Mouse (Mus musculus) brain, embryonic 18.5 days (tissue): ENCODE measurements around the gene Cxcr6.

Experiments used
- DNase-seq: peaks from one replicate; pipeline ENCODE4 v3.0.0-alpha.2; 2012; ENCODE audit warnings: low read depth, low spot score

The Cxcr6 gene

DNA sequence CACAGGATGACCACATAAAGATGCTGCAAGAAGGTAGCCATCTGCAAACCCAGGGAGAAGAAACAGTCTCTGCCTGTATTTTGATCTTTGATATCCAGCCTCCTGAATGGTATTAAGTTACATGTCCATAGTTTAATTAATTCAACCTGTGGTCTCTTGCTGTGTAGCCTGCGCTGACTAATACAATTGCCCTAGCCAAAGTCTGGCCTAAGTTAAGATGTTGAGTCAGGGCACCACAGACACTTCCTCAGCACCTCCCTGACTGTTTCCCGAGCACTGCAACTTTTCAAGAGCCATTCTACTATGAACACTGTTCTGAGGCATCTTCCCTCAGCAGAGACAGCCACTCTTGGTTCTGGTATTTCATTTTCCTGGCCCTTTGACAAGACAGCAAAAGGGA lies 12.3 kb downstream of the Cxcr6 start:
- DNase-seq, result no peak

DNA sequence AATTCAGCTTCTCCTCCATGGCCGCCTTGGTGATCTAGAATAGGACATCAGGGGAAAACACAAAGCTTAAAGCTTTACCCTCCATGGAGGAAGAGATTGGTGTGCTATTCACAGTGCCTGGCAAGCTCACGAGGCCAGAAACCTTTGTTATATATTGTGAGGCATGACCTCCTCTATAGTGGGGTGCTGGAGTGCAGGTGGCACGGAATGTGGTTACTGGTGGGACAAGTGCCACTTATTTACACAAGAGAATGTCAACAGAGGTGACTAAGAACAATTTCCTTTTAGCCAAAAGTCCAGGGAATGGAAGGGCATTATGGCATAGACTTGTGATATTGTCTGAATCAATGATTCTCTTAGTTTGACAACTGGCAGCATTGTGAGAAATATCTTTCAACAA lies 20.4 kb downstream of the Cxcr6 start:
- DNase-seq, result no peak

DNA sequence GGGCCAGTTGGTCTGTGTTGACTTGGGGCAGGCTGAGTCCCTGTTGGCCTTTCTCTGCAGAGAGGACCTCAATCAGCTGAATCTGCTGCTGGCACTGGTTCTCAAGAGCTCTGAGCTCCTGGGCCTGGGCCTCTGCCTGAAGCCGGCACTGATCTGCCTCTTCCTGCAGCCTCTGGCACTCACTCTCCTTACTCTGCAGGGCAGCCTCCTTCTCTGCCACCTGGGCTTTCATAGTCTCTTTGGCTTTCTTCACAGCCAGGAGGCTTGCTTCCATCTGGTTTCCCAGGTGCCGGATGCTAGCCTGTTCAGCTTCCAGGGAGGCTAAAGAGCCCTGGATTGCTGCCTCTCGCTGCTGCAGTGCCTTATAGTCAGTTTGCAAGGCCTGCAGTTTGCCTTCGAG lies 22.6 kb downstream of the Cxcr6 start:
- no peak for DNase-seq

DNA sequence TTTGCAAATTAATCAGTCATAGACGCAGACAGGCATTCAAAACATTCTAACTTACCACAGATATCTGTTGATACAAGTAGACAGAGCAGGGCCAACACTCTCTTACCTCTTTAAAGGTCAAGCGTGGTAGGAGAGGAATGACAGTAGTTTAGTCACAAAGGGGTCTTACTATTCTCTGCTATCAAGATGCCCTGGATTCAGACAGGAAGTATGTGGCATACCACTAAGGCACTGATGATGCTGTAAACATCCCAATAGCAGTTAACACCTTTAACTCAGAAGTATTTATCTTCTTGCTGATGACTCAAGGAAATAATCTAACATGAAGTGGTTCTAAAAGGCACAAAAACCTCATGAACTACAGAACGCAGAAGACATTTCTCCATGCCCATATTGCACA lies 29.6 kb downstream of the Cxcr6 start:
- no peak for DNase-seq

DNA sequence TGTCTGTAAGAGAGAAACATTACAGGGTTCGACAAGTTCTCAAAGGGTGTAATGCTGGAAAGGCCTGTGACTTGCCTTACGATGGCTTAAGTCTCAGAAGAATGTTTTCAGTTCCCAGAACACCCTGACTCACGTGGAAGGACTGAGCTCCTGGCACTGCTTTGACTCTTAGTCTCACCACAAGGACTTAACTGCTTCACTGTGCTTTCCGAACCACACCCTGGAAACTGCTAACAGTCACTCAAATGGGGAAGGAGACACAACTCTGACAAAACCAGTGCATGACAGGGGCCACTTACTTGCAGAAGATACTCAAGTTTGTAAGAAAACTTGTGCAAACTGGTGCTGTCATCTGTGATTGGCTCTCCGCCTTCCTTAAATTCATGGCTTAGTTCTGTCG lies 34.0 kb downstream of the Cxcr6 start:
- DNase-seq, result no peak

DNA sequence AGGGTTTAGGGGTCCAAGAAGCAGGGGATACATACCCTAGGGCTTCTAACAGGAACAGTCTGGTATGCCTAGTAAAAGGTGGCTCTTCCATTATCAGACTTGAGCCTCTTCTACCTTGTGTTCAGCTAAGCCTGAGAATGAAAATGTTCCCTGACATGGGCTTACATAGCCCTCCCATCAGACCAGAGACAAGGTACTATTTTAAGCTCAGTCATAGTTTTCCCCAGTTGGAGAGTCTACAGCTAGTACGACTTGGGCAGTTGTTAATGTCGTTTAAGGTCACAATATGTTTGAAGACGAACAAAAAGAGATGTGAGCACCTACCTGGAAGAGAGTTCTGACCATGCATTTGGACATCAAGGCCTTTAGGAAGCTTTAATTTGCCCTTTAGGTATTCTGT lies 38.2 kb downstream of the Cxcr6 start:
- DNase-seq, result no peak

DNA sequence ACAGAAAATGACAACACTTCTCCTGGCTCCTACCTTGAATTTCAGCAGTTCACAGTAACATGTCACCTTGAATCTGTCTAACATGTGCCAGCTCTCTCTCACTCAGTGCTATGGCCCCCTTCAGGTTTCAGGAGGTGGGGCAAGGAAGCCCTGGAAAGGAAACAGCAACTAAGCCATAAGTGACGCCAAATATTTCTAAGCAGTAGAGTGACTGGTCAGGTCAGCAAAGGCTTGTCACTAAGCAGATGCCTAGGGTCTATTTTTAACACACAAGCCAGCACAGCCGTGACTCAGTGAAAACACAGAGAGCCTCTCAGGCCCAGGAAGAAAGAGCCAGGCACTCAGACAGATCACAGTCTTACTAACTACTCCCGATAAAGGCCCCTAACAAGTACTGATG lies 38.8 kb downstream of the Cxcr6 start:
- no peak for DNase-seq

DNA sequence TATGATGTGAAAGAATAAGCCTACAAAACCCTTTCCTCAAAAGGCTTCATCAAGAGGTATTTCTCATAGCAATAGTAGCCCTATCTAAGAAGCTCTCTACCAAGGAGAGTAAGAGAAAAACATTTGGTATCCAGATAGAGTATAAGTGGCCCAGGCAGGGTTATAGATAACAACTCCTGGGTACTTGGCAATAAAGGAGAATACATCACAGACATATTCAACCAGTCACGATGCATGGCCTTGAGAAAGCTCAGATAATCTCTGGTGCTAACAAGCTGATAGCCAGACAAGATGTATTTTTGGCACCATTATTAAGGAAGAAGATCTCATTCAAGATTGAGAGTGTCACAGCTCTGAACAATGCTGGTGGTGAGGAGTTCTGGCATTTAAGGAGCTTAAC lies 40.2 kb downstream of the Cxcr6 start:
- DNase-seq, result no peak

DNA sequence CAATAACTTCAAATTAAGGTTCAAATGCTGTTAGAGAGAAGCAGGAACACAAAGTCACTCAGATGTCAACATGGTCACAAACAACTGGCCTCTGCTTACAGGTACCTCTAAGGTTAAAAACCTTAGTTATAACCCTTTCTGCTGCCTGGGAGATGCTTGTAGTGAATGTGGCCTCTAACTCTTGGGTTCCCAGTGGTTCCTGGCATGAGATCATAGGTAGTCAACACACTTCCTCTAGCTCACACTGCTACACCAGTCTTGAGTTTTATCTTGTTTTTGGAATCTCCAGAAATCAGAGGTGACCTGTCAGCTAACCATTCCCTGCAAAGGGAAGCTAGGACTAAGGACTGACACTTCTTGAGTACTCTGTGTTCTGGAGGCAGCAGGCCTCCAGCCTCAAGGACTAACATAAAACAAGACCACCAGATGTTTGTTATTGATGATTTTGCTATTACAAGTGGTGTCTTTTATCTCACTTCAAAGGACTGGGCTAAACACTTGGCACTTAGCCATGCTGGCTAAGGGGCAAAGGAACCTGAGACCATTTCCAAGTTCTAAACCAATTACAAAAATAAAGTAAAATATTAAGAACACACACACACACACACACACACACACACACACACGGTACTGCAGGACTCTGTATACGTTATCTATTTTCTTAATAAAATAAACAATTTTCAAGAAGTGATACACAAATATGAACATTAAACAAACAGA lies 43.9 kb downstream of the Cxcr6 start:
- DNase-seq, result no peak

DNA sequence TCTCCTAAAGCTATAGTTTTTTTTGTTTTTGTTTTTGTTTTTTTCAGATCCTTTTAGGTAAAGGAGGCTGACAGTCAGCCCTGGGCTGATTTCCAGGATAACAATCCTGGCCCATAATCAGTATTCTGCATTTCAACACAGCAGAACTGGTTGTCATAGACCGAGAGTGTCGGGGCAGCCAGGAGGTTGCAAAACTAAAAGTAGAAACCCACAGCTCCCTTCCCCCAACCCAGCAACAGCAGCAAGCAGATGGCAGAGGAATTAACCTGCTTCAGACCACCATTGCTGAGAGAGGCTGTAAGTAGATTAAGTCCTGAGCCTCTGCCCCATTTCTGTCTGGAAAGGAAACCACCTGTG lies 44.4 kb downstream of the Cxcr6 start:
- no peak for DNase-seq

DNA sequence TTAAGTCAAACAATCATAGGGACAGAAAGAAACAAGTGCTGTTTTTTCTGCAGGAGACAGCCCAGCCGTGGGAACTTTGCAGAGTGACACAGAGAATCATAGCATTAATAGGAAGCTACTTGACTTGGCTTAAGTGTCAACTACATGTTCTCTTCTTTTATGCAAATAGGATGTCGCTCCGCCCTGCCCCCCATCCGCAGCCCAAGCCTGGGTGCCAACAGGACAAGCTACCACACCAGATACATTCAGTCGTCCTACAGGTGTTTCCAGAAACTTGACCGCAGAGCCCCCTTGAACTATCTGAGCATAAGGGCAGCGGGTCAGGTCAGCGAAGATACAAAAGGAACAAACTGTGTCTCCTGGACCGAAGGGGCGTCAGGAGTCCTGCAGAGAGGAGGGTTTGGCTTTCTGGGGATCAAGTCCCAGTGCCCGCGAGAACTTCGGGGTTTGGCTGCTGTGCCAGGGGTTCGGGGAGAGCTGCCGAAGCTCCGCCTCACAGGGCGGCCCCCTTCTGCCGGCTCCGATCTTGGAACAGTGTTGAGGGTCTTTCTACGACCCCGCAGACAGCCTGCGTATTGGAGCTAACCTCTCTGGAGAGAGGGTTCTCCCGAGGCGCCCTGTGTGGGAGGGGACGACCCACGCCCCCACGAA lies 44.9 kb downstream of the Cxcr6 start:
- no peak for DNase-seq

DNA sequence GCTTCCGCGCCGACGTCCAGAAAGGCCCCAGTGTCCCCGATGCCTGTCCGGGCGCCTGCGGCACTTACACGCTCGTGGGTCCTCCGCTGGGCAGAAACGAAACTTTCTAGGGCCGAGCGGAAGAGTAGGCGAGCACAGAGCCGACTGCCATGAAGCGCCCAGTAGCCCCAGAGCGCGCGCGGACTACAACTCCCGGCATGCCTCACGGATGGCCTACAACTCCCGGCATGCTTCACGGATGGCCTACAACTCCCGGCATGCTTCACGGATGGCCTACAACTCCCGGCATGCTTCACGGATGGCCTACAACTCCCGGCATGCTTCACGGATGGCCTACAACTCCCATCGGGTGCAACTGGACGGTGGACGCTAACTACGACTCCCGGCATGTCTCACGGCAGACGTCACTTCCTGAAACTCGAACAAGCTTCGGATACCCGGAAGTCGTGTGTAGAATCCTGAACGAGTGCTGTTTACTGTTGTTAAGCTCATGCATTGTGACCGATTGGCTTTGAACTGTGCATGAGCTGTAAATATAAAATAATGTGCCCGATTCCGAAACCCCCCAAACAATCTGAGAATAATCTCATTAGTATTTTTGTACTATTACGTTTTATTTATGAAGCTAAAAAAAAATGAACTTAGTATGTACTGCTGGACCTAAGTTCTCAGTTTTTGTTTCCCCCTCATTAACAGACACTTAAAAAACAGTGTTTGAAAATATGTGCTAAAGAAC lies 45.6 kb downstream of the Cxcr6 start, which contains the start of gene Fyco1:
Gene Fyco1, minus strand, starts transcription at position 187 of the 736 bp plus-strand sequence.
- peak; percentile 98 for DNase-seq

DNA sequence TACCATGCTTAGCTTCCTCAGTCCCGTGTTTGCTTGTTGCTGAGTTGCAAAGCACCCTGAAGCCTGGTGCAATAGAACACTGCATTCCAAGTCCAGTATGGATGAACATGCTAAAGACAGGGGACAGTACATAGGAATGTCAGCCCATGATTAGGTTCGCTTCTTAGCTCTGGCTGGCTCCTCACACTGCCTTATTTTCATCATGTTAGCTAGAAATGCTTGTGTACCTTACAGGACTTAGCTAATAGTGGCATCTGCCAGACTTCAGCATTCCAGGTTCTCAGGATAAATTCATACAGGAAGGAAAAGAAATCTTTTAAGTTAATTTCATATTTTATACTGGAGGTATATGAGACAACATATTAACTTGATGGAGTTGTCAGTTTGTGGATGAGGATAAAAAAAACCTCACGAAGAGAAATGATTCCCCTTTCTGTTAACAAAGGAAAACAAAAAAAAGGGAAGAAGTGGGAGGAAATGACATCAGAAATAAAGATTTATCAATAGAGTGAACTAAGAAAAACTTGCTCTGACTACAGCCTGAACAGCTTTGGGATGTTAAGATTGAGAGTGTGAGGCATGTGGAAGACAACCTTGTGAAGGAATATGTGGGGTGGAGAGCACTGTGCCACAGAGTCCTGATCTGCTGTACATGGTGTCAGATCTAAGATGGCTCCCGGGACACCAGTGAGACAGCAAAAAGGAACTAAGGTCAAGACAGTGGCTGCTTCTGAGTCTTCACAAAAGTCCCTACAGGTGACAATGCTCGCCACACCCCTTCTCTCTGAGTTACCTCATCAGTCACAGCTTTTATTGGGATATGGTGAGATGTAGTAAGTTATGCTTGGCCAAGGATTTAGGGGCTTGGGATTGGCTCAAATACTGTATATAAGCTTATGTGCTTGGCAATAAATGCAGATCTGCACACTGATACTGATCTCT lies 46.4 kb downstream of the Cxcr6 start:
- DNase-seq, result no peak

DNA sequence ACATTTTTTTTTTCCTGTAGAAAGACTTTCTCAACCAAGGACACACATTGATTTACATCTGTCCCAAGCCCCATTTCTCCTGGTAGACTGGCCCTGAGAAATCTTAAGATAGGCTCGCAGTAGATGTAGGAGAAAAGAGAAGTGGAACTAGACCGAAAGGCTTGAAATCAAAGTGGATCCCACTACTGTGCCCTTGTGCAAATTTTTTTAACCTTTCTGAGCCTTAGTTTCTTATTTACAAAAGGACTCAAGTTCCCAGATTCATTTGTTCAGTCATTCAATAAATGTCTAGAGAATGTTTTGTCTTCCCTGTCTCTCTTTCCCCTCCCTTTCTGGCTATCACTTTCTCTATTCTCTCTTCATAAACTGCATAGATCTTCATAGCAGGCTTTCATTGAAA lies 50.6 kb downstream of the Cxcr6 start:
- DNase-seq, result no peak
